Mouse (Mus musculus) small intestine, adult 2 months (tissue): ENCODE measurements at regions not wholly inside any gene's neighbourhood (a gene's known extent, or its start where the extent isn't known, plus 50 kb on each side); places are given as distances from the start of the nearest gene placed in this dataset.

Experiments
- CTCF ChIP-seq: fragments of 200-500 bp; IDR thresholded peaks from 2 replicates; pipeline ENCODE4 v1.5.1; 2012; ENCODE audit warnings: low read depth, mild to moderate bottlenecking, control low read depth, inconsistent platforms, low read length, moderate library complexity, mixed read lengths; ENCODE audit not compliant: insufficient replicate concordance, insufficient read length; ENCODE audit errors: extremely low read depth
- POLR2A ChIP-seq: fragments of 200-500 bp; IDR thresholded peaks from 2 replicates; pipeline ENCODE4 v1.6.1; 2012; ENCODE audit warnings: low read depth, mild to moderate bottlenecking, control low read depth, inconsistent platforms, low read length, moderate library complexity

DNA sequence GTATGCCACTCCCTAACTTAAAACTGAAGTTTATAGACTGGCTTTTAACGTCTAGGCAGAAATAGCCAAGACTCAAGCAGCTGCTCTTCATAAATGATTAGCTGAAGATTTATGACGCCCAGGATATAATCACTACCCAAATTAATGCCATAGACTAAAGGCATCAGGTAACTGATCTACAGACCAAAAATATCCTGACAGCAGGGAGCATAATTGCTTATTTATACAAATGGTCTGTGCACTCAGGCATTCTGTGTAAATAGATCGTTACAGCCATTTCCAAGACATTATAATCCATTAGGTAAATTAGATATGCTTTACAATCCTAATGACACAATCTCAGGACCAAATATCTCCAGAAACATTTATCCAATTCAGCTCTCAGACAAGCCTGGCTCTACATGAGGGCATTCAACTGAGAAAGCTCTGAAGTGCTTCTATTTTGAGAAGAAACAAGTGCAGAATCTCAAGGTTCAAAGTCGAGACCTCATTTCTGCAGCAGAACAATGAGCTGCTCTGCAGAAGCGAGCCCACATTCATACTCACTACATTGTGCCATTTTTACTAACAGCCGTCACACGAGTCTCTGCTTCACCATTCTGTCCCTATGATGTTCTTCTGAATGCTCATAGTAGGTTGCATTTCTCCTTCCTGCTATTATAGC lies 111.9 kb upstream of the Actbl2 start:
- no peak for TF ChIP-seq CTCF
- no peak for TF ChIP-seq POLR2A
